9 mouse cellular contexts compared by ENCODE assay signal in genomic region chr12:83578896-83579569, GRCm38 (mm10). TPM values are rescaled to one million over a fixed set of nuclear protein-coding genes. Genes with fewer than 3 reads are reported as not detected.
DNase-seq lines count a peak whose midpoint lies in the region; ATAC-seq lines count a peak whose summit lies in the region.
"Had no signal": no experiment of that assay in that cellular context is flagged by ENCODE, and none has a peak within 500 bp of the region (broad histone marks: within the 10 kb centered on the region; RNA-seq: fewer than 3 reads in every experiment).

No protein-coding gene starts in this region.

- no peaks in the 10 kb centered on the region for H3K9me3 ChIP-seq in hindbrain, embryonic 13.5 days
- H3K9me3 ChIP-seq in hindbrain, embryonic 14.5 days (ENCODE audit: control insufficient read depth, low read length) = no peaks in the 10 kb centered on the region
- no peaks in the 10 kb centered on the region for H3K9me3 ChIP-seq in forebrain, embryonic 14.5 days (replicated peaks; ENCODE audit: control insufficient read depth, low read length)

- no peak overlapping the region for H3K9ac ChIP-seq in hindbrain, embryonic 13.5 days
- H3K9ac ChIP-seq in hindbrain, embryonic 14.5 days = no peak overlapping the region
- no peak overlapping the region for H3K9ac ChIP-seq in forebrain, embryonic 14.5 days (ENCODE audit: low read length)

- 0 out of 2 replicates have a peak overlapping the region, but pooled peaks have one; percentile 35 for H3K27ac ChIP-seq in hindbrain, embryonic 13.5 days
- H3K27ac ChIP-seq in hindbrain, embryonic 14.5 days = no peak overlapping the region
- H3K27ac ChIP-seq in forebrain, embryonic 14.5 days (ENCODE audit: low read depth, low read length) = no peak overlapping the region

- DNase-seq in hindbrain, embryonic 14.5 days (ENCODE audit: low spot score) = no peak
- peak; percentile 45 for DNase-seq in adrenal gland, postnatal 10 days
- DNase-seq in heart, postnatal 14 days = peak; percentile 18 to 33
- DNase-seq in forebrain, embryonic 14.5 days (ENCODE audit: low spot score) = no peak
- no peak for DNase-seq in left cerebral cortex, adult 18-20 months (ENCODE audit: low spot score in 2 of 2)

- no peak overlapping the region for H3K4me3 ChIP-seq in hindbrain, embryonic 13.5 days
- no peak overlapping the region for H3K4me3 ChIP-seq in hindbrain, embryonic 14.5 days (replicated peaks; ENCODE audit: low read length)
- no peak overlapping the region for H3K4me3 ChIP-seq in forebrain, embryonic 14.5 days (ENCODE audit: low read depth, low read length)
- H3K4me3 ChIP-seq: myocyte had no signal

- H3K36me3 ChIP-seq in hindbrain, embryonic 13.5 days = peaks cover 63% of the 10 kb centered on the region
- peaks cover 46% of the 10 kb centered on the region for H3K36me3 ChIP-seq in hindbrain, embryonic 14.5 days (replicated peaks; ENCODE audit: control insufficient read depth, insufficient read depth)
- peaks cover 55% of the 10 kb centered on the region for H3K36me3 ChIP-seq in forebrain, embryonic 14.5 days (ENCODE audit: control insufficient read depth, insufficient read depth, low read length)

- ATAC-seq in hindbrain, embryonic 13.5 days (ENCODE audit: low FRiP score) = no peak
- ATAC-seq in hindbrain, embryonic 14.5 days (ENCODE audit: low FRiP score) = no peak
- ATAC-seq in megakaryocyte-erythroid progenitor cell, adult 5-6 weeks (replicated peaks; ENCODE audit: low FRiP score, low TSS enrichment, poor library complexity, severe bottlenecking) = peak; percentile 99
- ATAC-seq in forebrain, embryonic 14.5 days = no peak
- ATAC-seq in inflammation-experienced regulatory T-cells, adult 6 months = no peak

- intact Hi-C loops in heart, postnatal 14 days (cut with DNase I) = no loop called here

- no peak overlapping the region for H3K4me2 ChIP-seq in hindbrain, embryonic 13.5 days
- H3K4me2 ChIP-seq in hindbrain, embryonic 14.5 days (replicated peaks) = no peak overlapping the region
- no peak overlapping the region for H3K4me2 ChIP-seq in forebrain, embryonic 14.5 days (ENCODE audit: low read length)

- 36% methylated on average over 3 of the region's 3 CpGs for WGBS in hindbrain, embryonic 13.5 days
- 63% methylated on average over 3 of the region's 3 CpGs for WGBS in hindbrain, embryonic 14.5 days
- 38% methylated on average over 3 of the region's 3 CpGs for whole genome bisulfite sequencing in forebrain, embryonic 14.5 days

- H3K27me3 ChIP-seq in hindbrain, embryonic 13.5 days = no peaks in the 10 kb centered on the region
- no peaks in the 10 kb centered on the region for H3K27me3 ChIP-seq in hindbrain, embryonic 14.5 days (ENCODE audit: control insufficient read depth, insufficient read depth, low read length)
- no peaks in the 10 kb centered on the region for H3K27me3 ChIP-seq in forebrain, embryonic 14.5 days (replicated peaks; ENCODE audit: control insufficient read depth, insufficient read depth, low read length)

- peaks cover 30% of the 10 kb centered on the region for H3K4me1 ChIP-seq in hindbrain, embryonic 13.5 days (replicated peaks)
- H3K4me1 ChIP-seq in hindbrain, embryonic 14.5 days (replicated peaks; ENCODE audit: control insufficient read depth, insufficient read depth, low read length) = peaks cover 10% of the 10 kb centered on the region; the same call in 1 of the 2 replicates
- no peaks in the 10 kb centered on the region for H3K4me1 ChIP-seq in forebrain, embryonic 14.5 days (ENCODE audit: control insufficient read depth, insufficient read depth, low read length)

RNA-seq across cellular contexts. Expression of gene Zfyve1, which starts 18.0 kb away (rescaled TPM):
- polyA plus RNA-seq in hindbrain, embryonic 13.5 days (2015; fragmentation: Nextera tagmentation; extraction: Ambion mirVana) = 31.9 and 39.0 TPM in 2 replicates
- polyA plus RNA-seq in hindbrain, embryonic 14.5 days (2014; fragmentation: Nextera tagmentation; extraction: Ambion mirVana) = 22.8 and 25.3 TPM in 2 replicates
- 10 to 100 TPM; 28.8 to 34.9 TPM for total RNA-seq in adrenal gland, postnatal 10 days (2021)
- 10 to 100 TPM; 17.9 to 18.4 TPM for total RNA-seq in heart, postnatal 14 days (2021)
- total RNA-seq in megakaryocyte-erythroid progenitor cell, adult 5-6 weeks (2014; fragmentation: Nextera tagmentation) = 14.2 and 20.2 TPM in 2 replicates
- total RNA-seq in megakaryocyte-erythroid progenitor cell, adult 5-6 weeks (2017) = 6.7 and 10.7 TPM in 2 replicates
- 22.7 and 27.7 TPM in 2 replicates for polyA plus RNA-seq in forebrain, embryonic 14.5 days (2014; fragmentation: Nextera tagmentation; extraction: Ambion mirVana)
- 10 to 100 TPM; 42.7 to 46.6 TPM for total RNA-seq in left cerebral cortex, adult 18-20 months (2021)
- 10 to 100 TPM; 10.3 to 16.8 (median 10.3) TPM for polyA plus RNA-seq in inflammation-experienced regulatory T-cells, adult 6 months (2017; shearing (Covaris generic))

RNA-seq across cellular contexts. Expression of gene Rbm25, which starts 52.0 kb away (rescaled TPM):
- 278 and 291 TPM in 2 replicates for polyA plus RNA-seq in hindbrain, embryonic 13.5 days (2015; fragmentation: Nextera tagmentation; extraction: Ambion mirVana)
- 171 and 197 TPM in 2 replicates for polyA plus RNA-seq in hindbrain, embryonic 14.5 days (2014; fragmentation: Nextera tagmentation; extraction: Ambion mirVana)
- 100 to 1,000 TPM in 1 of 2 experiments, 10 to 100 TPM in 1; 78.9 to 126 TPM for total RNA-seq in adrenal gland, postnatal 10 days (2021)
- 10 to 100 TPM; 63.9 to 71.8 TPM for total RNA-seq in heart, postnatal 14 days (2021)
- 310 and 350 TPM in 2 replicates for total RNA-seq in megakaryocyte-erythroid progenitor cell, adult 5-6 weeks (2014; fragmentation: Nextera tagmentation)
- 341 and 447 TPM in 2 replicates for total RNA-seq in megakaryocyte-erythroid progenitor cell, adult 5-6 weeks (2017)
- polyA plus RNA-seq in forebrain, embryonic 14.5 days (2014; fragmentation: Nextera tagmentation; extraction: Ambion mirVana) = 164 and 176 TPM in 2 replicates
- total RNA-seq in left cerebral cortex, adult 18-20 months (2021) = 100 to 1,000 TPM; 101 TPM
- polyA plus RNA-seq in inflammation-experienced regulatory T-cells, adult 6 months (2017; shearing (Covaris generic)) = 100 to 1,000 TPM; 332 to 633 (median 429) TPM

RNA-seq across cellular contexts. Expression of gene Dcaf4, which starts 58.8 kb away (rescaled TPM):
- 37.3 and 40.6 TPM in 2 replicates for polyA plus RNA-seq in hindbrain, embryonic 13.5 days (2015; fragmentation: Nextera tagmentation; extraction: Ambion mirVana)
- 37.3 and 42.7 TPM in 2 replicates for polyA plus RNA-seq in hindbrain, embryonic 14.5 days (2014; fragmentation: Nextera tagmentation; extraction: Ambion mirVana)
- total RNA-seq in adrenal gland, postnatal 10 days (2021) = 10 to 100 TPM; 38.8 to 58.9 TPM
- 10 to 100 TPM; 15.7 to 18.3 TPM for total RNA-seq in heart, postnatal 14 days (2021)
- total RNA-seq in megakaryocyte-erythroid progenitor cell, adult 5-6 weeks (2014; fragmentation: Nextera tagmentation) = 31.4 and 49.2 TPM in 2 replicates
- 29.8 and 38.6 TPM in 2 replicates for total RNA-seq in megakaryocyte-erythroid progenitor cell, adult 5-6 weeks (2017)
- 41.9 and 47.2 TPM in 2 replicates for polyA plus RNA-seq in forebrain, embryonic 14.5 days (2014; fragmentation: Nextera tagmentation; extraction: Ambion mirVana)
- 10 to 100 TPM; 25.9 to 27.0 TPM for total RNA-seq in left cerebral cortex, adult 18-20 months (2021)
- 10 to 100 TPM; 16.4 to 30.7 (median 21.4) TPM for polyA plus RNA-seq in inflammation-experienced regulatory T-cells, adult 6 months (2017; shearing (Covaris generic))

Comparison
In these comparisons a context has a peak if more than half of its experiments do, and no peak if none do; other contexts are left out.
1. DNase-seq: peak in adrenal gland, postnatal 10 days (single experiment) and heart, postnatal 14 days (2 of 2); none in hindbrain, embryonic 14.5 days (single experiment), forebrain, embryonic 14.5 days (single experiment) and left cerebral cortex, adult 18-20 months (0 of 2).